Mouse (Mus musculus) lung, postnatal 0 days (tissue): Measurements from ENCODE around the gene Frs3. TPM values are rescaled to one million over a fixed set of nuclear protein-coding genes. Genes with fewer than 3 reads are reported as not detected.

Source experiments
- ATAC-seq: fragments of 200-750 bp; cut with Nextera tagmentation; 2 replicates; pipeline ENCODE4 v1.8.0; 2017; ENCODE audit warnings: moderate library complexity
- DNase-seq: peaks from one replicate; pipeline ENCODE4 v3.0.0-alpha.2; 2016; ENCODE audit warnings: low spot score
- H3K27ac ChIP-seq: fragments of 300-500 bp; sonication (generic); 2 replicates; pipeline ENCODE4 v1.5.1; 2014; ENCODE audit warnings: antibody characterized with exemption, mild to moderate bottlenecking, low read length, mixed read lengths
- H3K27me3 ChIP-seq: fragments of 300-500 bp; sonication (generic); replicated peaks from 2 replicates; pipeline ENCODE4 v1.6.1; 2014; ENCODE audit warnings: low read length, mixed read lengths; ENCODE audit not compliant: insufficient read depth
- H3K36me3 ChIP-seq: fragments of 300-500 bp; sonication (generic); 2 replicates; pipeline ENCODE4 v1.6.1; 2014; ENCODE audit warnings: low read length, mixed read lengths; ENCODE audit not compliant: insufficient read depth
- H3K4me1 ChIP-seq: fragments of 300-500 bp; sonication (generic); 2 replicates; pipeline ENCODE4 v1.6.1; 2014; ENCODE audit warnings: antibody characterized with exemption, low read depth, low read length, mixed read lengths; ENCODE audit not compliant: insufficient read depth
- H3K4me2 ChIP-seq: fragments of 300-500 bp; sonication (generic); replicated peaks from 2 replicates; pipeline ENCODE4 v1.6.1; 2014; ENCODE audit warnings: low read depth, mild to moderate bottlenecking, low read length, moderate library complexity, mixed read lengths
- H3K4me3 ChIP-seq: fragments of 300-500 bp; sonication (generic); 2 replicates; pipeline ENCODE4 v1.5.1; 2014; ENCODE audit warnings: low read depth, low read length
- H3K9ac ChIP-seq: fragments of 300-500 bp; sonication (generic); replicated peaks from 2 replicates; pipeline ENCODE4 v1.6.1; 2014; ENCODE audit warnings: low read depth, mild to moderate bottlenecking
- H3K9me3 ChIP-seq: fragments of 300-500 bp; sonication (generic); 2 replicates; pipeline ENCODE4 v1.6.1; 2016; ENCODE audit warnings: low read length, mixed read lengths
- CTCF ChIP-seq: IDR thresholded peaks from 2 replicates; pipeline ENCODE4 v1.5.1; 2016; ENCODE audit warnings: antibody characterized with exemption, mild to moderate bottlenecking
- EP300 ChIP-seq: IDR thresholded peaks from 2 replicates; pipeline ENCODE4 v1.6.1; 2016; ENCODE audit warnings: antibody characterized with exemption, mild to moderate bottlenecking, control low read depth
- WGBS: fragments of 180-500 bp; shearing (Covaris S2); extraction: QIAGEN DNeasy Blood & Tissue Kit; methylation state at CpG from one replicate; pipeline ENCODE4 v1.1.7; 2014; 5-methylcytosine and 5-hydroxymethylcytosine counted together
- polyA plus RNA-seq: library from polyadenylated mRNA; unstranded; fragments of >200 nt; fragmentation: Nextera tagmentation; extraction: Ambion mirVana; gene quantifications from 2 replicates; pipeline ENCODE4 v1.2.1, GENCODE M21; 2015

Gene Frs3
- polyA plus RNA-seq, 1 experiment from 2014 or later = 4.1 TPM

DNA sequence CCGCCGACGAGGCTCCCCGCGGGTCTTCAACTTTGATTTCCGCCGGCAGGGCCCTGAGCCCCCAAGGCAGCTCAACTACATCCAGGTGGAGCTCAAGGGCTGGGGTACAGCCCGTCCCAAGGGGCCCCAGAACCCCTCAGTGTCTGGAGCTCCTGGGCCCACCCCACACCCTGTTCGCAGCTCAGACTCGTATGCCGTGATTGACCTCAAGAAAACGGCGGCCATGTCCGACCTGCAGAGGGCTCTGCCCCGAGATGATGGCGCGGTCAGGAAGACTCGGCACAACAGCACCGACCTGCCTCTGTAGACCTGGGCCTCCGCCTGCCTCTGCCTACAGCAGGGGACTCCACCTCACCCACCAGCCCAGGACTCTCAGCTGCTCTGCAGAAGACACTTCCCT is 14.7 kb downstream of the Frs3 start:
- H3K27me3 ChIP-seq = no peaks in the 10 kb centered on the region
- H3K4me2 ChIP-seq = no peak overlapping the region
- TF ChIP-seq CTCF = no peak
- TF ChIP-seq EP300 = no peak
- no peaks in the 10 kb centered on the region for H3K4me1 ChIP-seq
- no peaks in the 10 kb centered on the region for H3K9me3 ChIP-seq
- H3K9ac ChIP-seq = no peak overlapping the region
- DNase-seq = no peak
- no peak for ATAC-seq
- WGBS = 43% methylated on average over 20 of the region's 20 CpGs
- H3K36me3 ChIP-seq = no peaks in the 10 kb centered on the region; the same call in 1 of the 2 replicates
- no peak overlapping the region for H3K4me3 ChIP-seq
- H3K27ac ChIP-seq = no peak overlapping the region

DNA sequence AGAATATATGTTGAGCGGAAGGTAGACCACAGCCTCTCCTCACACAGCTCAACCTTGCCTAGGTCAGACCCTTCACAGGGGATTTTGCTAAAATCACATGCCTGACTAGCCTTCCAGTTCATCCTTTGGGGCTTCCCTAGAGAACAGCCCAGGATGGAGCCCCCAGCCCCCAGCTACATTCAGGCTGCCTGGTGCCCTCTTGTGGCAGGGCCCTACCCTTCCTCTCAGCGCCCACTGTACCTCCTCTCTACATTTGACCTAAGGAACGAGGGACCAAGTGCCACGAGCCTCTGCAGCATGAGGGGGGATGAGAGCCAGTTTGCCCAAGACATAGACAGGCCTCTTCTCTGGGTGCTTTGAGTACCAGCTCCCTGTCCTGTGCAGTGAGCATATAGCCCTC is 15.9 kb downstream of the Frs3 start:
- no peaks in the 10 kb centered on the region; the same call in 1 of the 2 replicates for H3K36me3 ChIP-seq
- TF ChIP-seq CTCF = peak; percentile 26
- no peak for TF ChIP-seq EP300
- 73% methylated on average over 4 of the region's 4 CpGs for WGBS

DNA sequence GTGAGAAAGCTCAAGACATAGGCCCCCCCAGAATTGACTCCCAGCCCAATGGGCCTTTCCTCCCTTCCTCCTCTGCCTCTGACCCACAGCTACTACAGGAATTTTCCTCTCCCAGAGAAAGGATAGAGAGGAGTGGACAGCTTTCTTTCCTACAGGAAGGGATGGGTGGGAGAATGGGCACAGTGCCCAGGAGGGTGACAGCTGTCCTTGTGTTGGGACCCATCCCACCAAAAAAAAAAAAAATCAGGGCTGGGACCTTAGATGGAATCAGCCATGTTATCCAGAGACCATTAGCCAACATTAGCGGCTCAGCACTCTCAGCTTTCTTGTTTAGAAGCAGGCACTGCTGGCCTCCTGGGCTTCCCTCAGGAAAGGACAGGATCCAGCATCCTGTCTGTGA is 17.4 kb downstream of the Frs3 start:
- ATAC-seq = no peak
- no peak overlapping the region for H3K27ac ChIP-seq

More for the DNA sequence above, 15.9 kb downstream of the Frs3 start:
- no peak overlapping the region for H3K9ac ChIP-seq
- H3K27ac ChIP-seq = no peak overlapping the region
- H3K4me3 ChIP-seq = no peak overlapping the region
- no peaks in the 10 kb centered on the region for H3K9me3 ChIP-seq
- H3K4me1 ChIP-seq = no peaks in the 10 kb centered on the region
- no peaks in the 10 kb centered on the region for H3K27me3 ChIP-seq
- H3K4me2 ChIP-seq = no peak overlapping the region
- DNase-seq = no peak
- no peak for ATAC-seq

DNA sequence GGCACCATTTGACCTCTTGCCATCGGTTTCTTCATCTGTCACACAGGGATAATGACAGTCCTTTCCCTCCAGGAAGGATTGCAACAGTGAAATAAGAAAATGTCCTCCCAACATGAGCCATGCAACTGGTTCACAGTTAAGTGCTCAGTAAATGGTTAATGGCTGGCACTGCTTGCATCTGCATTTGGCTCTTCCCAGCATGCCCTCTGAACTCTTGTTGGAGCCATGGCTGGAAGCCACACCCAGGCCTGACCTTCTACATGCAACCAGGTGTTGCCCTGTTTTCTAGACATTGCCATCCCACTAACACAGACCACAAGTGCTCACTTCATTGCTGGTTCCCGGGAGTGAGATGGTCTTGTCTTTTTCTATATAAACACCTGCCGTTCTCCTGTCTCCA is 19.1 kb downstream of the Frs3 start:
- TF ChIP-seq CTCF (no peak), EP300 (no peak)
- H3K4me3 ChIP-seq = no peak overlapping the region
- no peaks in the 10 kb centered on the region for H3K36me3 ChIP-seq
- no peak overlapping the region for H3K27ac ChIP-seq
- H3K27me3 ChIP-seq = no peaks in the 10 kb centered on the region
- DNase-seq (no peak), ATAC-seq (no peak)
- 63% methylated on average over 3 of the region's 3 CpGs for WGBS
- no peak overlapping the region for H3K4me2 ChIP-seq
- no peaks in the 10 kb centered on the region for H3K4me1 ChIP-seq
- no peak overlapping the region for H3K9ac ChIP-seq
- no peaks in the 10 kb centered on the region for H3K9me3 ChIP-seq

More for the DNA sequence above, 17.4 kb downstream of the Frs3 start:
- H3K9me3 ChIP-seq = no peaks in the 10 kb centered on the region
- H3K9ac ChIP-seq = no peak overlapping the region
- H3K27me3 ChIP-seq = no peaks in the 10 kb centered on the region
- 58% methylated on average over 1 of the region's 1 CpGs for WGBS
- H3K36me3 ChIP-seq = no peaks in the 10 kb centered on the region; the same call in 1 of the 2 replicates
- H3K4me1 ChIP-seq = no peaks in the 10 kb centered on the region
- TF ChIP-seq CTCF = no peak
- TF ChIP-seq EP300 = no peak
- no peak for DNase-seq
- no peak overlapping the region for H3K4me2 ChIP-seq
- no peak overlapping the region for H3K4me3 ChIP-seq

DNA sequence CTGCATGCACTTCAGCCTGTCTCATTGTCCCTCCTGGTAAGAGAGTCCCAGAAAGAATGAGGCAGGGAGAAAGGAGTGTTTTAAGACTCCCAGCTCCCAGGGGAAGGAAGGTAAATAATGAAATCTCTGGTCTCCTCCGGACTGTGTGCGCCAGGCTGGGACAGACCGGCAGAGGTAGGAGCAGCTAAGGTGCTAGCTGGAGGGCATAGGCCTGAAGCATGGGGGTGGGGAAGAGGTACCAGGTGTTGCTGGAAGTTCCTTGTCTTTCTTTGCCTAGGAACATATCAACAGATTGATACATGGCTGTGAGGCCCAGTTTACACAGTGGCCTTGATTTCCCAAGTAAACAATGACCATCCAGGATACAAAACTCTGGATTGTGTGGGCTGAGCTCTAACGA is 20.1 kb downstream of the Frs3 start:
- Histone ChIP-seq H3K36me3 (no peaks in the 10 kb centered on the region), H3K9me3 (no peaks in the 10 kb centered on the region), H3K27ac (no peak overlapping the region), H3K4me1 (no peaks in the 10 kb centered on the region), H3K27me3 (no peaks in the 10 kb centered on the region), H3K9ac (no peak overlapping the region), H3K4me2 (no peak overlapping the region), H3K4me3 (no peak overlapping the region)
- DNase-seq (no peak), ATAC-seq (no peak)
- no peak for TF ChIP-seq CTCF
- no peak for TF ChIP-seq EP300
- 47% methylated on average over 4 of the region's 4 CpGs for WGBS

DNA sequence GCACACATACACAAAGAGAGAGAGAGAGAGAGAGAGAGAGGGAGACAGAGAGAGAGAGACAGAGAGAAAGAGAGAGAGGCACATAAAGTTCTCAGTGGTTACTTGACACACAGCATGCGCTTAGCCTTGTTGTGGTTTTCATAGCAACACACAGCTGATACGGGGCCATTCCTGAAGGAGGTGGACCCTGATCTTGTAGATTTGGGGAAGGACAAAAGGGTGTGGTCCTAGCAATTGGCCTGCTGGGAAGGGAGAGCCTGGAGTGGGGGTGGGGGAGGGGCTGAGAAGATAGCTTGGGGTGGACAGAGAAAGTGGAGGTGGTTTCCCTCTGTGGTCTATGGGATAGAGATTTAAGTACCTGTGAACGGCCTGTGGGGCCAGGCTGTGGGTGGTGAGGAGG is 21.2 kb downstream of the Frs3 start:
- TF ChIP-seq EP300 = no peak
- no peak for TF ChIP-seq CTCF
- no peak overlapping the region for H3K9ac ChIP-seq
- no peak for DNase-seq
- no peak overlapping the region for H3K27ac ChIP-seq
- no peaks in the 10 kb centered on the region for H3K36me3 ChIP-seq
- no peaks in the 10 kb centered on the region for H3K27me3 ChIP-seq
- H3K4me2 ChIP-seq = no peak overlapping the region
- WGBS = 54% methylated on average over 3 of the region's 3 CpGs
- H3K4me1 ChIP-seq = no peaks in the 10 kb centered on the region
- ATAC-seq = no peak
- H3K9me3 ChIP-seq = no peaks in the 10 kb centered on the region
- H3K4me3 ChIP-seq = no peak overlapping the region

DNA sequence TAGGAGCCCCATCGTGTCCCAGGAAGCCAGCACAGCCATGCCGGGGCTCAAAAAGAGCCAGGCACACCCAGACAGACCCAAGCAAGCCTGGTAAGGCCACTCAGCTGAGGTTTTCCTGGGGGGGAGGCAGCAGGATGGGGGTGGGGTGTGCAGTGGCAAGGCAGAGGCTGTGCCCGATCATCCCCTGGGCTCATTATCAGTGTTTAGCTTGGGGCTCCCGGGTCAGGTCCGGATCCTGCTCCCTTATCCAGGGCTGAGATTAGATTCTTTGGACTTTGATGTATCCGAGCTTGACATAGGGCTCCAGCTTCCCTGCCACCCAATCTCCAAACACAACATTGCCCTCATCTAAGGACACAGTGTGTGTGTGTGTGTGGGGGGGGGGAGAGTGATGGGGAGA is 23.1 kb downstream of the Frs3 start:
- Histone ChIP-seq H3K4me2 (no peak overlapping the region), H3K4me3 (no peak overlapping the region), H3K9me3 (no peaks in the 10 kb centered on the region), H3K9ac (no peak overlapping the region), H3K27ac (no peak overlapping the region), H3K36me3 (no peaks in the 10 kb centered on the region), H3K27me3 (no peaks in the 10 kb centered on the region), H3K4me1 (no peaks in the 10 kb centered on the region)
- TF ChIP-seq CTCF = no peak
- TF ChIP-seq EP300 = no peak
- 42% methylated on average over 6 of the region's 6 CpGs for WGBS
- no peak for DNase-seq
- ATAC-seq = no peak
